Mouse (Mus musculus): Measurements from ENCODE around the gene Med24.
"Not testable (repeated sequence)": the region's sequence is repeated elsewhere in the genome, so short reads cannot be mapped to it uniquely, and the experiment has no call there.

Med24 gene

DNA sequence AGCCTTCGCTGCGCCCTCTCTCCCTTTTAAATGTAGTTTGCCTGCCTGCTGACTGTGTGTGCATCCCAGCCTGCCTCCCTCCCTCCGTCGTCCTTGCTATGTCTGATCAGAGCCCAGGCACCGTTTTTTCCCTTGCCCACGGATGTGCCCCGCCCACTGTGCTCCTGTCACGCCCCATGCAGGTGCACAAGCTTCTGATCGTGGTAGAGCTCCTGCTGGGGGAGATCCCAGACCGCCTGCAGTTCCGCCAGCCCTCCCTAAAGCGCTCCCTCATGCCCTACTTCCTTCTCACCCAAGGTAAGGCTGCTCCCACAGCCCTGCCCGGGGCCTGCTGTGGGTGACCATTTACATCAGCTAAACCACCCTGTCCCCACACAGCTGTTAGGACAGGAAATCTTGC lies 36.0 kb downstream of the Med24 start:
- no peak for DNase-seq (ENCODE audit: low spot score)

- DNase-seq (ENCODE audit: low spot score) = peak; percentile 56
These were observed 41.2 kb downstream of the Med24 start for GRCm38 (mm10) chr11:98688009-98688408.

DNA sequence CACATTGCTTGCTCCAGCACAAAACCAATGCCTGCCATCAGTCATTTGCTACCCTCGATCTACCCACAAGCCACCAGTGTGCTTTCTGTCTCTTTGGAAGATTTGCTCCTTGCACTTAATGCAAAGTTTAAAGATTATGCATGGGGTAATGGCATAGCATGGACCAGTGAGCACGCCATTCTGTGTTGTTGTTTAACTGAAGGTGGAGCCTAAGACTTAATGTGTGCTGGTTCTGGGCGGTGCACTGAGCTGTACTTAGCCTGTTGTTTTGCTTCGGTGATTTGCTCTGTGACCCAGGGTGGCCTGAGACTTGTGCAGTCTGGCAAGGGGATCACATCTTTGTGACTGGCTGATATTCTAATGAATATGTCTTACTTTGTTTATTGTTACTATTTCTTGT lies 42.3 kb downstream of the Med24 start:
- DNase-seq (ENCODE audit: low spot score) = peak; percentile 41

GRCm38 (mm10) chr11:98685642-98686041 lies 43.6 kb downstream of the Med24 start:
- DNase-seq (ENCODE audit: low spot score) = no peak

DNA sequence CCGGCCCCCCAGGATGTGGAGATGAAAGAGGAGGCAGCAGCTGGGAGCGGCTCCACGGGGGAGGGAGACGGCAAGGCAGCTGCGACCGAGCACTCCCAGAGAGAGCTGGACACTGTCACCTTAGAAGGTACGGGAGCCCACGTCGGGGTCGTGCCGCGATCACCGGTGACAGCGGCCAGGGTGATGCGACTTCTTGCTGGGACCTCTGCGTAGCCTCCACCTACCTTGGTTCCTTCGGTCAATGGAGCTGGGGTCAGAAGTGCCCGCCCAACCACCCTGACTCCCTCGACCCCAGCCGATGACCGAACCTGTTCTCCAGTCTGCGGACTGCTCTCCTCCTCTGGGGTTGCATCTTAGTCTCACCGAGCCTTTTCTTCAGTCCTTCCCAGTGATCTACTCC lies 46.4 kb downstream of the Med24 start:
- DNase-seq (ENCODE audit: low spot score) = no peak

GRCm38 (mm10) chr11:98681786-98682745 lies 47.2 kb downstream of the Med24 start, which contains the start of gene Psmd3:
TSS of gene Psmd3 (plus strand) at chr11:98682554.
- peak; percentile 99 for DNase-seq (ENCODE audit: low spot score)

DNA sequence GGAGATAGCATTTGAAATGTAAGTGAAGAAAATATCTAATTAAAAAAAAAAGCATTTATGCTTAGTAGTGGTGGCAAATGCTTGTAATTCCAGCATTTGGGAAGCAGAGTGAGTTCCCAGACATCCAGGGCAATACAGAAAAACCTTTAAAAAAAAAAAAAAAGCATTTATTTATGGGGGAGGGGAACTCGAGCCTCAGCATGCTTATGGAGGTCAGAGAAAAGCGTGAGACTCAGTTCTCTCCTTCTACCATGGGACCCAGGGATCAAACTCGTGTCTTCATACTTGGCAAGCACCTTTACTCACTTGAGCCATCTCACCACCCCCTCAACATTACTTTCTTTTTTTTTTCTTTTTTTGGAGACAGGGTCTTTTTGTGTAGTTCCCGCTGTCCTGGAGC lies 48.0 kb downstream of the Med24 start:
- no peak for DNase-seq (ENCODE audit: low spot score)

DNA sequence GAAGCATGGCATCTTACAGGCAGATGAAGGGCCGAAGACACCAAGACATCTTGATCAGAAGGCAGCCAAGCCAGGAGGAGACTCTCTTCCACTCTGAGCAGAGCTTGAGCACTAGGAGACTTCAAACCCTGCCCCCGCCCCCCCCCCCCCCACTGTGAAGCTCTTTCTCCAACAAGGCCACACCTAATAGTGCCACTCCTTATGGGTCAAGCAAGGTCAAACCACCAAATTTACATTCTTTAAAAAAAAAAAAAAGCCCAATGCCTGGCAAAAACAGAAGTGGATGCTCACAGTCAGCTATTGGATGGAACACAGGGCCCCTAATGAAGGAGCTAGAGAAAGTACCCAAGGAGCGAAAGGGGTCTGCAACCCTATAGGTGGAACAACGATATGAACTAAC lies 48.6 kb downstream of the Med24 start:
- DNase-seq (ENCODE audit: low spot score) = not testable (repeated sequence)

- DNase-seq (ENCODE audit: low spot score) = no peak
These were observed 49.2 kb downstream of the Med24 start for GRCm38 (mm10) chr11:98680023-98680422.

DNA sequence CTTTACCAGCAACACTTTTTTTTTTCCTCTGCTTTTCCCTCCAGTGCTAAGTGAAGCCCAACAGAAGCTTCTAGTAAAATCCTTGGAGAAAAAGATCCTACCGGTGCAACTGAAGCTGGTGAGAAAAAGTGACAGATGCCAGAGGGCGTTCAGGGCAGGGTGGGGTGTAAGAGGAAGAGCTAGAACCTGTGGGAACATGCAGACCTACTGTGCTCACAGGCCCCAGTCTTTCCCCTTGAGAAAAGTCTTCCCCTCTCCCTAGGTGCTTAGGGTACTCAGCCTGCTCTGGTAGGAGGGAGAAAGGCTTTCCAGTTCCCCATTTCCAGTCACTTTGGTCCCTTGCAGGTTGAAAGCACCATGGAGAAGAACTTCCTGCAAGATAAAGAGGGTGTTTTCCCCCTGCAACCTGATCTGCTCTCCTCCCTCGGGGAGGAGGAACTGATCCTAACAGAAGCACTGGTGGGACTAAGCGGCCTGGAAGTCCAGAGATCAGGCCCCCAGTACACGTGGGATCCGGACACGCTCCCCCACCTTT lies 53.3 kb downstream of the Med24 start:
- no peak for DNase-seq (ENCODE audit: low spot score)

DNA sequence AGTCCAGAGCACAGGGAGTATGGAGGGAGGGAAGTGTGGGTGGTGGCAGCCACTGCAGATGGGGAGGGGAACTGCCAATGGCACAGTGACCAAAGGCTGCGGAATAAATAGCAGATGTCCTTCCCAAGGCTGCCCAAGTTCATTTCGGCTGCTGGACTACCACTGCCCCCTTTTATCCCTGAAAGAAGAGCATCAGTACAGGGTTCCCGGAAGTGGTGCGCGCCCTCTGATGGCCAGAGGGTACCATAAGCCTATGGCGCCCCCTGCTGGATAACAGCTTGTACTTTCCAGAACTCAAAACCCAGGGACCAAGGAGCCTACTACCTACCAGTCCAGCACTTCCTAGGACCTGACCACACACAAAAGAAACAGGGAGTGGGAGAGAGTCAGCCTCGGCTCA lies 56.1 kb downstream of the Med24 start:
- not testable (repeated sequence) for DNase-seq (ENCODE audit: low spot score)

DNA sequence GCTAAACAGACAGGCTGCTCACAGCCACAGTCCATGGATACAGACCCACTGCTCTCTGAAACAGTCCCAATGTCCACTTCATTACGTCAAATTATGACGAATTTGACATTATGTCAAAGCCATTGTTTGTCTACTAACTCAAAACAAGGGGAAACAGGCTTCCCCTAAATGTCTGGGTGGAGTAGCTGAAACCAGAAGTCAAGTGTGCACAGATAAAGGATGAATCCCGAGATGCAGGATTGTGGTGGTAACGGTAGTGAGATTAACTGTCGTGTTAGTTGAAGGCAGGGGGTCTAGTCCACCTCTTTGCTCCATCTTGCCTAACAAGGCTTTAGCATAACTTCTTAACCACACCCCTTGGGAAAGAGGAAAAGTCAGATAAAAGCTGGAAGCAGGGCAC lies 56.8 kb downstream of the Med24 start:
- DNase-seq (ENCODE audit: low spot score) = no peak

GRCm38 (mm10) chr11:98671857-98672256 lies 57.4 kb downstream of the Med24 start:
- no peak for DNase-seq (ENCODE audit: low spot score)

DNA sequence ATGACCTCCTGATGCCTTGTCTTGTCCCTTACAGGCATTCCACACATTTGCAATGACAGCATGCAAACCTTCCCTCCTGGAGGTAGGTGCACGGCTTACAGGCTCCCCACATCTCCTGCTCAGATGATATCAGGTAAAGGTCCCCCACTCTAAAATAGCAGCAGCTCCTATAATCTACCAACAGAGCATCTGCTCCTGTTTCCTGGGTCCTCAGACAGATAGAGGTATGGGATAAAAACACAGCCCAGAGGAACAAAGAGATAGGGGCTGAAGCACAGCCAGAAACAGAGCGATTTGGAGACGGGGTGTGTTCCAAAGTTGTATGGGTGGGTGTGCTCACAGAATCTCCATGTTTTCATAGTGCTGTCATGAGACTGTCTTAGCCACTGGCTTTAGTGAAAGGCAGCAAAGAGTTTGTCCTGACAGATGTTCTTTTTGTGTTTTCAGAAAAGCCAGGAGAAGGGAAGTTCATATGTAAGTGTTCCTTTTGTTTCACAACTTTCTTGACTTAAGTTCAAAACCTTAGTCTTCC lies 57.9 kb downstream of the Med24 start:
- no peak for DNase-seq (ENCODE audit: low spot score)

- no peak for DNase-seq (ENCODE audit: low spot score)
These were observed 60.3 kb downstream of the Med24 start for GRCm38 (mm10) chr11:98668984-98669383.

- no peak for DNase-seq (ENCODE audit: low spot score)
These were observed 65.1 kb downstream of the Med24 start, which contains the start of gene Gsdma for GRCm38 (mm10) chr11:98664091-98664490. TSS of gene Gsdma (plus strand) at chr11:98664351.

DNA sequence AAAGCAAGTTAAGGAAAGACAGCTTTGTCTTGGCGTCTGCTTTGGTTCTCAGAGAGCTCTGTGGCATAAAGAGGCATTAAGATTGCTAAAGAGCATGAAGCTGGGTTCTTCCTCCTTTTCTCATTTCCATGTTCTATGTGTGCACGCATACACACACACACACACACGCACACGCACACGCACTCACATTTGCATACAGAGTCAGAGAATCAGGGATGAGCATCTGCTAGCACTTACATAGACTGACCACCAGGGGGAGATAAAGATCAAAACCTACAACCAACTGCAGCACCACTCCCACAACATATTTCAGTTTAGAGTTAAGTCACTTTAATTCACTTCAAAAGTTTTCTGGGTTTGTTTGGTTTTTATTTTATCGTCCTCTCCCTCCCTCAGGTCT lies 68.7 kb downstream of the Med24 start:
- peak; percentile 16 for DNase-seq (ENCODE audit: low spot score)

DNA sequence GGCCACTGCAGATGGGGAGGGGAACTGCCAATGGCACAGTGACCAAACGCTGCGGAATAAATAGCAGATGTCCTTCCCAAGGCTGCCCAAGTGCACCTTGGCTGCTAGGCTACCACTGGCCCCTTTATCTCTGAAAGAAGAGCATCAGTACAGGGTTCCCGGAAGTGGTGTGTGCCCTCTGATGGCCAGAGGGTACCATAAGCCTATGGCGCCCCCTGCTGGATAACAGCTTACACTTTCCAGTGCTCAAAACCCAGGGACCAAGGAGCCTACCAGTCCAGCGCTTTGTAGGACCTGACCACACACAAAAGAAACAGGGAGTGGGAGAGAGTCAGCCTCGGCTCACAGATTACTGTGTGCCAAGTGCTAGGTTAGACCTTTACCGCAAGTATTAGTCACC lies 74.2 kb downstream of the Med24 start:
- peak; percentile 15 for DNase-seq (ENCODE audit: low spot score)

All from yolk sac, embryonic 10.5 days (tissue).